16 mouse cellular contexts compared by ENCODE assay signal in genomic region chr19:26682731-26683130, GRCm38 (mm10).
A peak's percentile ranks its signal among the peaks of the same experiment; 100 is the strongest.
DNase-seq lines count a peak whose midpoint lies in the region; ATAC-seq and TF ChIP-seq lines count a peak whose summit lies in the region.
"Had no signal": no experiment of that assay in that cellular context is flagged by ENCODE, and none has a peak within 500 bp of the region (broad histone marks: within the 10 kb centered on the region; RNA-seq: fewer than 3 reads in every experiment).

No protein-coding gene starts in this region.

- TF ChIP-seq CTCF in forebrain, postnatal 0 days (IDR thresholded peaks at IDR 0.05; ENCODE audit: low read depth): peak; percentile 13; the same call in 1 of the 2 replicates
- 0 out of 2 replicates have a peak, but pooled peaks have one; percentile 16 for TF ChIP-seq CTCF in liver, adult 2 months (IDR thresholded peaks at IDR 0.05; ENCODE audit: low read depth, low read length)
- 0 out of 2 replicates have a peak, but pooled peaks have one; percentile 10 for TF ChIP-seq CTCF in G1E (IDR thresholded peaks at IDR 0.05; ENCODE audit: low read depth, low read length)

- no peak overlapping the region for H3K27ac ChIP-seq in forebrain, postnatal 0 days (ENCODE audit: low read depth, low read length)
- H3K27ac ChIP-seq in forebrain, embryonic 11.5 days (ENCODE audit: low read depth, low read length): no peak overlapping the region
- no peak overlapping the region for H3K27ac ChIP-seq in liver, adult 2 months (replicated peaks; ENCODE audit: insufficient read depth, low read depth, low read length)
- no peak overlapping the region for H3K27ac ChIP-seq in liver, embryonic 11.5 days (ENCODE audit: low read depth, low read length)
- H3K27ac ChIP-seq: forebrain, embryonic 13.5 days; heart, embryonic 15.5 days; hindbrain, embryonic 13.5 days; limb, embryonic 13.5 days had no signal

- no peak overlapping the region for H3K4me3 ChIP-seq in forebrain, postnatal 0 days (ENCODE audit: low read depth, low read length)
- no peak overlapping the region for H3K4me3 ChIP-seq in forebrain, embryonic 11.5 days (ENCODE audit: low read depth, low read length)
- H3K4me3 ChIP-seq in liver, adult 2 months (ENCODE audit: insufficient read depth, low read depth, low read length): no peak overlapping the region
- no peak overlapping the region for H3K4me3 ChIP-seq in liver, embryonic 11.5 days (ENCODE audit: low read depth, low read length)
- no peak overlapping the region for H3K4me3 ChIP-seq in G1E (ENCODE audit: low read depth, low read length)
- H3K4me3 ChIP-seq: forebrain, embryonic 13.5 days; heart, embryonic 15.5 days; hindbrain, embryonic 13.5 days; limb, embryonic 13.5 days had no signal

- H3K79me2 ChIP-seq in liver, adult 2 months (ENCODE audit: control insufficient read depth, insufficient read depth, low read length): peaks cover 3% of the 10 kb centered on the region; the same call in 1 of the 2 replicates

- H3K9ac ChIP-seq in forebrain, postnatal 0 days: no peak overlapping the region
- no peak overlapping the region for H3K9ac ChIP-seq in forebrain, embryonic 11.5 days (ENCODE audit: low read length)
- H3K9ac ChIP-seq in liver, adult 2 months (ENCODE audit: low read depth, low read length): no peak overlapping the region
- no peak overlapping the region for H3K9ac ChIP-seq in liver, embryonic 11.5 days (ENCODE audit: low read depth, low read length)
- H3K9ac ChIP-seq: forebrain, embryonic 13.5 days; heart, embryonic 15.5 days; hindbrain, embryonic 13.5 days; limb, embryonic 13.5 days had no signal

- H3K9me3 ChIP-seq in forebrain, postnatal 0 days (ENCODE audit: low read length): no peaks in the 10 kb centered on the region
- no peaks in the 10 kb centered on the region for H3K9me3 ChIP-seq in forebrain, embryonic 11.5 days (ENCODE audit: control insufficient read depth, low read length)
- no peaks in the 10 kb centered on the region for H3K9me3 ChIP-seq in liver, embryonic 11.5 days (ENCODE audit: control insufficient read depth, low read length)
- peaks cover 5% of the 10 kb centered on the region for H3K9me3 ChIP-seq in G1E (replicated peaks)
- H3K9me3 ChIP-seq: forebrain, embryonic 13.5 days; heart, embryonic 15.5 days; hindbrain, embryonic 13.5 days; limb, embryonic 13.5 days had no signal

- peaks cover 32% of the 10 kb centered on the region for H3K36me3 ChIP-seq in forebrain, postnatal 0 days (ENCODE audit: insufficient read depth)
- no peaks in the 10 kb centered on the region for H3K36me3 ChIP-seq in forebrain, embryonic 11.5 days (ENCODE audit: control insufficient read depth, insufficient read depth, low read length)
- peaks cover 84% of the 10 kb centered on the region for H3K36me3 ChIP-seq in liver, adult 2 months (ENCODE audit: control insufficient read depth, insufficient read depth, low read length)
- no peaks in the 10 kb centered on the region; the same call in 1 of the 2 replicates for H3K36me3 ChIP-seq in liver, embryonic 11.5 days (ENCODE audit: control insufficient read depth, insufficient read depth, low read length)
- H3K36me3 ChIP-seq in G1E (replicated peaks): peaks cover 60% of the 10 kb centered on the region

- H3K27me3 ChIP-seq in forebrain, postnatal 0 days (ENCODE audit: insufficient read depth, low read length): no peaks in the 10 kb centered on the region
- no peaks in the 10 kb centered on the region for H3K27me3 ChIP-seq in forebrain, embryonic 11.5 days (ENCODE audit: control insufficient read depth, insufficient read depth, low read length)
- H3K27me3 ChIP-seq in liver, adult 2 months (ENCODE audit: control insufficient read depth, insufficient read depth, low read length): no peaks in the 10 kb centered on the region
- no peaks in the 10 kb centered on the region for H3K27me3 ChIP-seq in liver, embryonic 11.5 days (replicated peaks; ENCODE audit: control insufficient read depth, insufficient read depth, low read length)
- H3K27me3 ChIP-seq in G1E (ENCODE audit: insufficient read depth, low read length): no peaks in the 10 kb centered on the region
- H3K27me3 ChIP-seq: forebrain, embryonic 13.5 days; heart, embryonic 15.5 days; hindbrain, embryonic 13.5 days; limb, embryonic 13.5 days had no signal

- no peak for ATAC-seq in forebrain, postnatal 0 days
- no peak for ATAC-seq in forebrain, embryonic 11.5 days (replicated peaks; ENCODE audit: low FRiP score)
- ATAC-seq in liver, embryonic 11.5 days (replicated peaks; ENCODE audit: low FRiP score): no peak
- ATAC-seq in G1E (ENCODE audit: extremely low read depth, insufficient number of reproducible peaks, low FRiP score, poor library complexity, severe bottlenecking): no peak
- ATAC-seq in megakaryocyte-erythroid progenitor cell, adult 5-6 weeks (replicated peaks; ENCODE audit: low FRiP score, low TSS enrichment, poor library complexity, severe bottlenecking): no peak
- ATAC-seq: forebrain, embryonic 13.5 days had no signal

- TF ChIP-seq POLR2A in liver, adult 2 months (IDR thresholded peaks at IDR 0.05; ENCODE audit: extremely low read depth, insufficient read depth, low read length): no peak

- 96% methylated on average over 2 of the region's 2 CpGs for WGBS in forebrain, postnatal 0 days
- WGBS in forebrain, embryonic 11.5 days: 87% methylated on average over 2 of the region's 2 CpGs
- WGBS in liver, adult 2 months: 78% methylated on average over 2 of the region's 2 CpGs
- WGBS in liver, embryonic 11.5 days: 88% methylated on average over 2 of the region's 2 CpGs

- no peak overlapping the region for H3K4me2 ChIP-seq in forebrain, postnatal 0 days (ENCODE audit: low read depth)
- no peak overlapping the region for H3K4me2 ChIP-seq in forebrain, embryonic 11.5 days (ENCODE audit: low read depth, low read length, severe bottlenecking)
- H3K4me2 ChIP-seq in liver, embryonic 11.5 days: no peak overlapping the region
- H3K4me2 ChIP-seq: forebrain, embryonic 13.5 days; heart, embryonic 15.5 days; hindbrain, embryonic 13.5 days; limb, embryonic 13.5 days had no signal

- DNase-seq in forebrain, postnatal 0 days: no peak
- DNase-seq in forebrain, embryonic 11.5 days (ENCODE audit: low spot score): no peak
- DNase-seq in liver, adult 2 months (ENCODE audit: extremely low read depth, low read depth, low spot score): no peak
- no peak for DNase-seq in liver, embryonic 11.5 days (ENCODE audit: low spot score)
- DNase-seq in 416B (ENCODE audit: low read depth): peak; percentile 17
- DNase-seq in G1E (ENCODE audit: low spot score): no peak
- no peak for DNase-seq in kidney, postnatal 4 days
- DNase-seq: adrenal gland, postnatal 10 days; cerebellum, adult 9-10 months; kidney, adult 2 months; retina, postnatal 1 day had no signal

- no peaks in the 10 kb centered on the region for H3K4me1 ChIP-seq in forebrain, postnatal 0 days (ENCODE audit: insufficient read depth)
- no peaks in the 10 kb centered on the region for H3K4me1 ChIP-seq in forebrain, embryonic 11.5 days (replicated peaks; ENCODE audit: control insufficient read depth, insufficient read depth, low read length)
- H3K4me1 ChIP-seq in liver, adult 2 months (ENCODE audit: control insufficient read depth, insufficient read depth, low read length): peaks cover 4% of the 10 kb centered on the region
- no peaks in the 10 kb centered on the region for H3K4me1 ChIP-seq in liver, embryonic 11.5 days (replicated peaks; ENCODE audit: control insufficient read depth, insufficient read depth, low read length)
- no peaks in the 10 kb centered on the region for H3K4me1 ChIP-seq in G1E (ENCODE audit: insufficient read depth, low read depth, low read length)
- H3K4me1 ChIP-seq: heart, embryonic 15.5 days had no signal
